Mouse (Mus musculus) liver, embryonic 16.5 days (tissue): ENCODE data around the gene Ttc39a. TPM values are rescaled to one million over a fixed set of nuclear protein-coding genes. Genes with fewer than 3 reads are reported as not detected.
A peak's percentile ranks its signal among the peaks of the same experiment; 100 is the strongest.

ENCODE experiments used
- ATAC-seq: fragments of 200-750 bp; cut with Nextera tagmentation; 2 replicates; pipeline ENCODE4 v1.8.0; 2017; ENCODE audit warnings: low read depth, mild to moderate bottlenecking, moderate number of reproducible peaks, moderate library complexity
- H3K27ac ChIP-seq: fragments of 300-500 bp; sonication (generic); 2 replicates; pipeline ENCODE4 v1.5.1; 2014; ENCODE audit warnings: mild to moderate bottlenecking, low read length
- H3K27me3 ChIP-seq: fragments of 300-500 bp; sonication (generic); 2 replicates; pipeline ENCODE4 v1.6.1; 2014; ENCODE audit warnings: low read depth, low read length, mixed read lengths; ENCODE audit not compliant: control insufficient read depth, insufficient read depth
- H3K36me3 ChIP-seq: fragments of 300-500 bp; sonication (generic); 2 replicates; pipeline ENCODE4 v1.6.1; 2014; ENCODE audit warnings: mild to moderate bottlenecking; ENCODE audit not compliant: control insufficient read depth, insufficient read depth
- H3K4me1 ChIP-seq: fragments of 300-500 bp; sonication (generic); 2 replicates; pipeline ENCODE4 v1.6.1; 2014; ENCODE audit warnings: low read depth, low read length, mixed read lengths; ENCODE audit not compliant: control insufficient read depth
- H3K4me2 ChIP-seq: fragments of 300-500 bp; sonication (generic); 2 replicates; pipeline ENCODE4 v1.6.1; 2014; ENCODE audit warnings: low read depth, low read length, mixed read lengths
- H3K4me3 ChIP-seq: fragments of 300-500 bp; sonication (generic); 2 replicates; pipeline ENCODE4 v1.5.1; 2014; ENCODE audit warnings: low read depth, mild to moderate bottlenecking, low read length
- H3K9ac ChIP-seq: fragments of 300-500 bp; sonication (generic); 2 replicates; pipeline ENCODE4 v1.6.1; 2014; ENCODE audit warnings: low read depth, low read length
- H3K9me3 ChIP-seq: fragments of 300-500 bp; sonication (generic); replicated peaks from 2 replicates; pipeline ENCODE4 v1.6.1; 2016; ENCODE audit warnings: low read length; ENCODE audit not compliant: control insufficient read depth
- WGBS: fragments of 180-500 bp; shearing (Covaris S2); extraction: QIAGEN DNeasy Blood & Tissue Kit; methylation state at CpG from one replicate; pipeline ENCODE4 v1.1.7; 2014; ENCODE audit not compliant: insufficient replicate concordance; 5-methylcytosine and 5-hydroxymethylcytosine counted together
- polyA plus RNA-seq: library from polyadenylated mRNA; unstranded; fragments of >200 nt; fragmentation: Nextera tagmentation; extraction: Ambion mirVana; gene quantifications from 2 replicates; pipeline ENCODE4 v1.2.1, GENCODE M21; 2015

Gene Ttc39a
- polyA plus RNA-seq, 1 experiment from 2014 or later: 11.8 TPM

DNA sequence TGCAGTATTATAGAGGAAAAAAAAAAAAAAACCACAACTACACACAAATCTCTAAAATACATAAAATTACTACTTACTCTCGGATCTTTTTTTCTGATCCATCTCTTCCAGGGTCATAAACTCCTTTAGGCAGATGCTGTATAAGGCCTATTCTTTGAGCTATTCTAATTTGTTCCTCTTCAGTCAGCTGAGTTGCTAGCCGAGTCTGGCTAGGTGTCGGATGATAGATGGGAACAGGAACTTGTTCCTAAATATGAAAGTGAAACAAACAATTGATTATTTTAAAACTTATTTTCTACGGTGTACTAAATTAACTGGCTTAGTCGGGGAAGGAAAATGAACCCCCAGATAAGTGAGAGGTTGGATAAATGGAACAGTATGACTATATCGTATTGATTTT is 50.4 kb downstream of the Ttc39a start:
- no peak for ATAC-seq

DNA sequence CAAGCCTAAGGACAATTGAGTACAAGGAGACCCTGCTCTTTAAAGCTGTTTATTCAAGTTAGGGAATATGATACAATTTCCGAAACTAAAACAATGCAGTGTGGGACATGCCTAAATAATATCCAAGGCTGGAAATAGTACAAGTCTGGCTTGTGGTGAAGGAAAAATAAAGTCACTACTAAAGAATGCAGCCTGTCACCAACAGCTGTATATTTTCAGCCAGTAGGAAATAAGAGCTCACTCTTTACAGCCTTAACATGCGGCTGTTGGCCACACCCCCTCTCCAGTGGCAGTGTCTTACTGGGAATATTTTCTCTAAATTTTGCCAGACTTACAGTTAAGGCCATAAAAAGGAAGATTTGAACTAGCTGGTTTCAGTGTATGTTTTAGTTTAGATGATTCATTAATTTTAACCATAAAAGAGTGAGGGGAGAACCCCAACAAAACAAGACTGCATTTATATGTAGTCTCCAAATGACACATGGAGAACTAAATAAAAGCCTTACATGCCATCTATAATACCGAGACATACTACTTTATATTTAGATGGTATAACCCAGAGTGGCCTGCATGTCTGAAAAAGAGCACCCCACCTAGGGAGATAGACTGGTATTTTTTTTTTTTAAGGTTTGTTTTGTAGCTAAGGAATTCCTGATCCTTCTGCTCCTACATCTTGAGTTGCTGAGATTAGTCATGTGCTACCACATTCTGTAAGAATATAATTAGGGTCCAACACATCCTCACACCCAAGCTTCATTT is 54.2 kb downstream of the Ttc39a start:
- H3K4me3 ChIP-seq: no peak overlapping the region
- no peaks in the 10 kb centered on the region for H3K9me3 ChIP-seq
- no peak overlapping the region for H3K27ac ChIP-seq
- peaks cover under 1% of the 10 kb centered on the region; the same call in 1 of the 2 replicates for H3K36me3 ChIP-seq
- H3K9ac ChIP-seq: no peak overlapping the region
- H3K27me3 ChIP-seq: no peaks in the 10 kb centered on the region
- 69% methylated on average over 3 of the region's 3 CpGs for WGBS
- no peak overlapping the region for H3K4me2 ChIP-seq
- no peak for ATAC-seq
- peaks cover 10% of the 10 kb centered on the region for H3K4me1 ChIP-seq

More for the DNA sequence above, 50.4 kb downstream of the Ttc39a start:
- Histone ChIP-seq H3K27ac (no peak overlapping the region), H3K9me3 (no peaks in the 10 kb centered on the region), H3K36me3 (peaks cover 16% of the 10 kb centered on the region), H3K4me2 (no peak overlapping the region), H3K27me3 (no peaks in the 10 kb centered on the region), H3K9ac (no peak overlapping the region), H3K4me3 (no peak overlapping the region), H3K4me1 (no peaks in the 10 kb centered on the region; the same call in 1 of the 2 replicates)
- 84% methylated on average over 6 of the region's 6 CpGs for WGBS

GRCm38 (mm10) chr4:109463892-109464291 is 57.5 kb downstream of the Ttc39a start:
- ATAC-seq: no peak
- H3K9me3 ChIP-seq: no peaks in the 10 kb centered on the region
- H3K4me2 ChIP-seq: no peak overlapping the region
- H3K36me3 ChIP-seq: no peaks in the 10 kb centered on the region
- H3K4me1 ChIP-seq: peaks cover 27% of the 10 kb centered on the region
- H3K27me3 ChIP-seq: no peaks in the 10 kb centered on the region
- no peak overlapping the region for H3K27ac ChIP-seq
- H3K9ac ChIP-seq: no peak overlapping the region
- H3K4me3 ChIP-seq: no peak overlapping the region

GRCm38 (mm10) chr4:109467687-109468086 is 61.3 kb downstream of the Ttc39a start:
- Histone ChIP-seq H3K9ac (no peak overlapping the region), H3K36me3 (peaks cover 8% of the 10 kb centered on the region), H3K4me3 (no peak overlapping the region), H3K4me1 (peaks cover 42% of the 10 kb centered on the region), H3K27me3 (no peaks in the 10 kb centered on the region), H3K27ac (peak overlapping the region; percentile 56; the same call in 1 of the 2 replicates), H3K4me2 (peak overlapping the region; percentile 35), H3K9me3 (no peaks in the 10 kb centered on the region)
- ATAC-seq: peak; percentile 89

DNA sequence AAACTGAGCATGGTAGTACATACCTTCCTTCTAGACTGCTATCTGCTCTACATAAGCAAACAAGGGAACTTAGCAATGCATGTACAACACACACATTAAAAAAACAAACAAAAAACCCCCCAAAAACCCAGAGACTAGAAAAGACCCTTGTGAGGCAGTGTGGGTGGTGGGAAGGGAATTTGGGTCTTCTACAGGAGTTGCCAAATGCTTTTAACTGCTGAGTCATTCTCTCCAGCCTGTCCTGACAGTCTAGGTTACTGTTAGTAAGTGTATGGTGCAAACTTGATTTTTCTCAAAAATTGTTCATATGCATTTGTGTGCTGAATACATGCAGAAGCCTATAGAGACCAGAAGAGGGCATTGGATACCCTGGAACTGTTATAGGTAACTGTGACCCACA is 65.2 kb downstream of the Ttc39a start:
- Histone ChIP-seq H3K9me3 (no peaks in the 10 kb centered on the region), H3K27ac (peak overlapping the region; percentile 20), H3K4me1 (peaks cover 38% of the 10 kb centered on the region), H3K9ac (no peak overlapping the region), H3K36me3 (peaks cover 9% of the 10 kb centered on the region), H3K27me3 (no peaks in the 10 kb centered on the region), H3K4me3 (no peak overlapping the region), H3K4me2 (0 out of 2 replicates have a peak overlapping the region, but pooled peaks have one; percentile 21)
- no peak for ATAC-seq

GRCm38 (mm10) chr4:109472566-109472965 is 66.1 kb downstream of the Ttc39a start:
- no peak overlapping the region for H3K4me3 ChIP-seq
- no peak for ATAC-seq
- peak overlapping the region; percentile 35; the same call in 1 of the 2 replicates for H3K27ac ChIP-seq
- H3K27me3 ChIP-seq: no peaks in the 10 kb centered on the region
- H3K4me1 ChIP-seq: peaks cover 36% of the 10 kb centered on the region
- H3K9me3 ChIP-seq: no peaks in the 10 kb centered on the region
- WGBS: 83% methylated on average over 3 of the region's 3 CpGs
- peaks cover 9% of the 10 kb centered on the region for H3K36me3 ChIP-seq
- no peak overlapping the region for H3K9ac ChIP-seq
- H3K4me2 ChIP-seq: no peak overlapping the region

GRCm38 (mm10) chr4:109475078-109475477 is 68.7 kb downstream of the Ttc39a start:
- Histone ChIP-seq H3K9ac (peak overlapping the region; percentile 100), H3K27ac (peak overlapping the region; percentile 4; the same call in 1 of the 2 replicates), H3K9me3 (no peaks in the 10 kb centered on the region), H3K36me3 (peaks cover 9% of the 10 kb centered on the region), H3K4me3 (peak overlapping the region; percentile 97), H3K4me2 (peak overlapping the region; percentile 95), H3K27me3 (no peaks in the 10 kb centered on the region), H3K4me1 (peaks cover 24% of the 10 kb centered on the region)
- no peak for ATAC-seq
- 41% methylated on average over 2 of the region's 2 CpGs for WGBS

- WGBS: under 1% methylated on average over 56 of the region's 68 CpGs
- peak; percentile 74 for ATAC-seq
- no peaks in the 10 kb centered on the region for H3K27me3 ChIP-seq
- H3K9ac ChIP-seq: peak overlapping the region; percentile 100
- peak overlapping the region; percentile 97 for H3K4me3 ChIP-seq
- H3K9me3 ChIP-seq: no peaks in the 10 kb centered on the region
- H3K4me2 ChIP-seq: peak overlapping the region; percentile 95
- H3K27ac ChIP-seq: peak overlapping the region; percentile 97
- peaks cover 9% of the 10 kb centered on the region for H3K36me3 ChIP-seq
- peaks cover 21% of the 10 kb centered on the region for H3K4me1 ChIP-seq
Measured at GRCm38 (mm10) chr4:109475577-109476553, 69.4 kb downstream of the Ttc39a start.
